Mouse (Mus musculus) embryonic fibroblast, embryonic 13.5 days (primary cell): Measurements from ENCODE around the gene Il2ra.

Experiments used
- CTCF ChIP-seq: IDR thresholded peaks from 2 replicates; pipeline ENCODE4 v1.5.1; 2011; ENCODE audit warnings: mild to moderate bottlenecking, control low read depth, low read length, moderate library complexity, borderline replicate concordance; ENCODE audit not compliant: insufficient read depth
- POLR2A ChIP-seq: IDR thresholded peaks from 2 replicates; pipeline ENCODE4 v1.6.1; 2011; ENCODE audit warnings: low read depth, mild to moderate bottlenecking, control low read depth, low read length, moderate library complexity

DNA sequence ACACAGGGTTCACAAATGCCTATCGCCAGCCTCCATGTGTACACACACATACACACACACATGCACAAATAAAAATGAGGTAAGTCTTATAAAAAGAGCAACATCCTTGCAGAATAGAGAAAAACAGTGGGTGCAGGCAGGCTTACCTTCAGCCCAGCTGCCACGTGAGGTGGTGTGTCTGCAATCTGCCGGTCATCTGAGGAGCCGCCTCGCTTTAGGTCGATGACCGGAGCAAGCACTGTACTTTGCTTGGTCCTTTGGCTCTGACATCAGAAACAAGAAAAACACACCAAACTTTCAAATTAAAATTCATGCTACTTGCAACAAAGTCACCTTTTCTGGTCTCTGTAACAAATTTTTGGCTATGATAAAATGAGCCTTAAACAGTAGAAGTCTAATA lies 44.7 kb upstream of the Il2ra start:
- TF ChIP-seq CTCF (no peak), POLR2A (no peak)
